Mouse (Mus musculus): ENCODE results near the gene Dnaja4. TPM values are rescaled to one million over a fixed set of nuclear protein-coding genes. Genes with fewer than 3 reads are reported as not detected.

Gene Dnaja4
- total RNA-seq, 2 experiments from 2014 or later, result 82.3 to 91.1 TPM

GRCm38 (mm10) chr9:54751684-54752083 is 53.0 kb downstream of the Dnaja4 start:
- DNase-seq, result no peak

GRCm38 (mm10) chr9:54752201-54752943 is 53.7 kb downstream of the Dnaja4 start:
- no peak for DNase-seq

GRCm38 (mm10) chr9:54752944-54753295 is 54.2 kb downstream of the Dnaja4 start:
- no peak for DNase-seq

GRCm38 (mm10) chr9:54759592-54759991 is 60.9 kb downstream of the Dnaja4 start:
- no peak for DNase-seq

- DNase-seq, result no peak
Measured at GRCm38 (mm10) chr9:54764091-54764490, 65.4 kb downstream of the Dnaja4 start.

GRCm38 (mm10) chr9:54764561-54765217 is 66.0 kb downstream of the Dnaja4 start, which contains the start of gene Crabp1:
Crabp1 (plus strand) TSS chr9:54764748.
- DNase-seq, result no peak

- DNase-seq, result no peak
Measured at GRCm38 (mm10) chr9:54765336-54766085, 66.8 kb downstream of the Dnaja4 start.

Small RNAs within 50 kb of the gene (microRNA-seq; reads per million reads assigned to microRNA genes)
- gene Mir5710, result 0.27 to 2.7 reads per million in 2 experiments

Other genes with a start within 250 kb of the Dnaja4 start
- gene Dmxl2, start 197.2 kb upstream of the Dnaja4 start, total RNA-seq (2021), result 10 to 100 TPM; 28.4 to 28.6 TPM
- gene Sh2d7, start 159.9 kb upstream of the Dnaja4 start, total RNA-seq (2021), result under 1 TPM in 1 of 2 experiments, not detected in 1; 0.15 TPM
- 1 to 10 TPM; 1.5 to 8.6 TPM for gene Cib2, start 138.7 kb upstream of the Dnaja4 start, total RNA-seq (2021)
- gene Idh3a, start 112.5 kb upstream of the Dnaja4 start, total RNA-seq (2021), result 100 to 1,000 TPM; 562 to 594 TPM
- gene Acsbg1, start 37.0 kb upstream of the Dnaja4 start, total RNA-seq (2021), result under 1 TPM; 0.35 to 0.36 TPM
- gene Wdr61, start 35.6 kb downstream of the Dnaja4 start, total RNA-seq (2021), result 10 to 100 TPM; 28.9 to 37.4 TPM
- not detected for gene Crabp1, start 65.9 kb downstream of the Dnaja4 start, total RNA-seq (2021)
- gene Ireb2, start 164.9 kb downstream of the Dnaja4 start, total RNA-seq (2021), result 10 to 100 TPM; 22.0 to 22.6 TPM
- 1 to 10 TPM; 1.2 to 1.3 TPM for gene Hykk, start 218.4 kb downstream of the Dnaja4 start, total RNA-seq (2021)

Data from heart, adult 18-20 months (tissue).